ENCODE assay signal across 31 mouse cellular contexts in genomic region chr10:76683461-76683860, GRCm38 (mm10). TPM values are rescaled to one million over a fixed set of nuclear protein-coding genes. Genes with fewer than 3 reads are reported as not detected.
DNase-seq lines count a peak whose midpoint lies in the region; ATAC-seq lines count a peak whose summit lies in the region.
"Had no signal": no experiment of that assay in that cellular context is flagged by ENCODE, and none has a peak within 500 bp of the region (broad histone marks: within the 10 kb centered on the region; RNA-seq: fewer than 3 reads in every experiment).

No protein-coding gene starts in this region.

- 72% methylated on average over 7 of the region's 7 CpGs for WGBS in heart, embryonic 15.5 days
- WGBS in heart, embryonic 11.5 days (ENCODE audit: insufficient replicate concordance), result 60% methylated on average over 7 of the region's 7 CpGs
- 33% methylated on average over 7 of the region's 7 CpGs for WGBS in lung, embryonic 15.5 days
- 60% methylated on average over 7 of the region's 7 CpGs for WGBS in intestine, embryonic 16.5 days
- WGBS in stomach, embryonic 16.5 days, result 51% methylated on average over 7 of the region's 7 CpGs

- no peak overlapping the region for H3K9ac ChIP-seq in heart, embryonic 15.5 days
- no peak overlapping the region for H3K9ac ChIP-seq in heart, embryonic 11.5 days (ENCODE audit: low read depth, low read length)
- no peak overlapping the region for H3K9ac ChIP-seq in lung, embryonic 15.5 days
- 0 out of 2 replicates have a peak overlapping the region, but pooled peaks have one; percentile 38 for H3K9ac ChIP-seq in intestine, embryonic 16.5 days (ENCODE audit: low read depth, low read length)
- peak overlapping the region; percentile 12; the same call in 1 of the 2 replicates for H3K9ac ChIP-seq in stomach, embryonic 16.5 days (ENCODE audit: low read length)
- H3K9ac ChIP-seq: embryonic facial prominence, embryonic 12.5 days; hindbrain, embryonic 12.5 days; limb, embryonic 15.5 days; liver, embryonic 13.5 days had no signal

- no peak for DNase-seq in lung, postnatal 25 days (ENCODE audit: low spot score)
- no peak for DNase-seq in adrenal gland, adult 2 months
- DNase-seq: adrenal gland, adult 8-10 months; B cell, adult 2 months; cerebellum, adult 8-10 months; cerebellum, postnatal 36 days; gastrocnemius, adult 2 months; gastrocnemius, postnatal 36 days; heart, postnatal 36 days; kidney, adult 18-20 months; liver, embryonic 13.5 days; right cerebral cortex, postnatal 25 days had no signal

- no peak for ATAC-seq in heart, embryonic 15.5 days (replicated peaks; ENCODE audit: insufficient number of reproducible peaks, insufficient read depth, low FRiP score, low read depth)
- ATAC-seq in heart, embryonic 11.5 days (replicated peaks; ENCODE audit: insufficient number of reproducible peaks, low FRiP score, low TSS enrichment), result no peak
- ATAC-seq in lung, embryonic 15.5 days (ENCODE audit: borderline replicate concordance, extremely low read depth, low FRiP score, low TSS enrichment), result no peak
- ATAC-seq in intestine, embryonic 16.5 days, result no peak
- ATAC-seq in stomach, embryonic 16.5 days (ENCODE audit: insufficient read depth, low FRiP score), result no peak
- ATAC-seq: activated CD4-positive, CD25-positive, alpha-beta regulatory T cell, adult 4 months; forebrain, embryonic 16.5 days; hindbrain, postnatal 0 days; midbrain, embryonic 16.5 days had no signal

- H3K4me1 ChIP-seq in heart, embryonic 15.5 days (replicated peaks), result peaks cover 21% of the 10 kb centered on the region
- peaks cover 2% of the 10 kb centered on the region for H3K4me1 ChIP-seq in heart, embryonic 11.5 days (ENCODE audit: control insufficient read depth, insufficient read depth, low read length)
- H3K4me1 ChIP-seq in lung, embryonic 15.5 days, result peaks cover 43% of the 10 kb centered on the region
- peaks cover 21% of the 10 kb centered on the region for H3K4me1 ChIP-seq in intestine, embryonic 16.5 days (ENCODE audit: control insufficient read depth, insufficient read depth, low read length)
- H3K4me1 ChIP-seq in stomach, embryonic 16.5 days (ENCODE audit: control insufficient read depth, insufficient read depth, low read length), result peaks cover 26% of the 10 kb centered on the region
- H3K4me1 ChIP-seq: hindbrain, embryonic 12.5 days; liver, embryonic 13.5 days; midbrain, embryonic 10.5 days had no signal

- no peak overlapping the region for H3K4me3 ChIP-seq in heart, embryonic 15.5 days
- no peak overlapping the region for H3K4me3 ChIP-seq in heart, embryonic 11.5 days (ENCODE audit: low read depth, low read length)
- H3K4me3 ChIP-seq in lung, embryonic 15.5 days, result no peak overlapping the region
- H3K4me3 ChIP-seq in intestine, embryonic 16.5 days (ENCODE audit: low read length), result no peak overlapping the region
- H3K4me3 ChIP-seq in stomach, embryonic 16.5 days (replicated peaks; ENCODE audit: low read length), result no peak overlapping the region
- H3K4me3 ChIP-seq: embryonic facial prominence, embryonic 12.5 days; erythroblast, embryonic 14.5 days; gastrocnemius, adult 2 months; heart, adult 2 months; hindbrain, embryonic 12.5 days; limb, embryonic 10.5 days; limb, embryonic 15.5 days; liver, embryonic 13.5 days; midbrain, embryonic 10.5 days had no signal

- H3K27me3 ChIP-seq in heart, embryonic 15.5 days, result no peaks in the 10 kb centered on the region
- no peaks in the 10 kb centered on the region for H3K27me3 ChIP-seq in heart, embryonic 11.5 days (ENCODE audit: control insufficient read depth, insufficient read depth, low read length)
- no peaks in the 10 kb centered on the region for H3K27me3 ChIP-seq in lung, embryonic 15.5 days
- H3K27me3 ChIP-seq in intestine, embryonic 16.5 days (replicated peaks; ENCODE audit: control insufficient read depth, insufficient read depth, low read length), result no peaks in the 10 kb centered on the region
- no peaks in the 10 kb centered on the region for H3K27me3 ChIP-seq in stomach, embryonic 16.5 days (ENCODE audit: control insufficient read depth, insufficient read depth, low read length)
- H3K27me3 ChIP-seq: embryonic facial prominence, embryonic 12.5 days; hindbrain, embryonic 12.5 days; limb, embryonic 15.5 days; liver, embryonic 13.5 days had no signal

- H3K36me3 ChIP-seq in heart, embryonic 15.5 days, result no peaks in the 10 kb centered on the region
- H3K36me3 ChIP-seq in heart, embryonic 11.5 days (ENCODE audit: control insufficient read depth, insufficient read depth, low read length), result no peaks in the 10 kb centered on the region
- H3K36me3 ChIP-seq in lung, embryonic 15.5 days, result no peaks in the 10 kb centered on the region
- no peaks in the 10 kb centered on the region for H3K36me3 ChIP-seq in intestine, embryonic 16.5 days (ENCODE audit: control insufficient read depth, insufficient read depth, low read length)
- no peaks in the 10 kb centered on the region for H3K36me3 ChIP-seq in stomach, embryonic 16.5 days (ENCODE audit: control insufficient read depth, insufficient read depth, low read length)
- H3K36me3 ChIP-seq: embryonic facial prominence, embryonic 12.5 days; hindbrain, embryonic 12.5 days; limb, embryonic 10.5 days; limb, embryonic 15.5 days; liver, embryonic 13.5 days; midbrain, embryonic 10.5 days had no signal

- H3K4me2 ChIP-seq in heart, embryonic 15.5 days, result no peak overlapping the region
- H3K4me2 ChIP-seq in heart, embryonic 11.5 days, result no peak overlapping the region
- no peak overlapping the region; the same call in 1 of the 2 replicates for H3K4me2 ChIP-seq in lung, embryonic 15.5 days
- no peak overlapping the region for H3K4me2 ChIP-seq in intestine, embryonic 16.5 days (ENCODE audit: low read depth, low read length)
- H3K4me2 ChIP-seq in stomach, embryonic 16.5 days (ENCODE audit: low read depth, low read length), result no peak overlapping the region
- H3K4me2 ChIP-seq: embryonic facial prominence, embryonic 12.5 days; hindbrain, embryonic 12.5 days; limb, embryonic 15.5 days; liver, embryonic 13.5 days had no signal

- no peaks in the 10 kb centered on the region for H3K9me3 ChIP-seq in heart, embryonic 15.5 days (replicated peaks)
- H3K9me3 ChIP-seq in heart, embryonic 11.5 days (replicated peaks; ENCODE audit: control insufficient read depth, low read length), result no peaks in the 10 kb centered on the region
- H3K9me3 ChIP-seq in lung, embryonic 15.5 days, result no peaks in the 10 kb centered on the region
- no peaks in the 10 kb centered on the region for H3K9me3 ChIP-seq in intestine, embryonic 16.5 days (ENCODE audit: control insufficient read depth, low read length)
- H3K9me3 ChIP-seq in stomach, embryonic 16.5 days (replicated peaks; ENCODE audit: control insufficient read depth, low read length), result no peaks in the 10 kb centered on the region
- H3K9me3 ChIP-seq: embryonic facial prominence, embryonic 12.5 days; hindbrain, embryonic 12.5 days; limb, embryonic 10.5 days; limb, embryonic 15.5 days; liver, embryonic 13.5 days; midbrain, embryonic 10.5 days had no signal

- 0 out of 2 replicates have a peak overlapping the region, but pooled peaks have one; percentile 7 for H3K27ac ChIP-seq in heart, embryonic 15.5 days
- H3K27ac ChIP-seq in heart, embryonic 11.5 days (ENCODE audit: low read depth, low read length), result no peak overlapping the region
- H3K27ac ChIP-seq in lung, embryonic 15.5 days, result peak overlapping the region; percentile 82
- peak overlapping the region; percentile 52; the same call in 1 of the 2 replicates for H3K27ac ChIP-seq in intestine, embryonic 16.5 days (ENCODE audit: low read length)
- H3K27ac ChIP-seq in stomach, embryonic 16.5 days (ENCODE audit: low read length), result peak overlapping the region; percentile 61
- H3K27ac ChIP-seq: gastrocnemius, adult 2 months; heart, adult 2 months; hindbrain, embryonic 12.5 days; hindbrain, postnatal 0 days; kidney, postnatal 0 days; limb, embryonic 10.5 days; limb, embryonic 15.5 days; liver, embryonic 13.5 days; midbrain, embryonic 10.5 days had no signal

RNA-seq across cellular contexts. Expression of gene Col6a1, which starts 42.5 kb away (rescaled TPM):
- polyA plus RNA-seq in heart, embryonic 15.5 days (2015; fragmentation: Nextera tagmentation; extraction: Ambion mirVana), result 90.9 and 128 TPM in 2 replicates
- polyA plus RNA-seq in heart, embryonic 11.5 days (2014; fragmentation: Nextera tagmentation; extraction: Ambion mirVana), result 16.3 and 22.1 TPM in 2 replicates
- polyA plus RNA-seq in lung, embryonic 15.5 days (2015; fragmentation: Nextera tagmentation; extraction: Ambion mirVana), result 284 and 300 TPM in 2 replicates
- polyA plus RNA-seq in intestine, embryonic 16.5 days (2015; fragmentation: Nextera tagmentation; extraction: Ambion mirVana), result 327 and 341 TPM in 2 replicates
- 433 and 468 TPM in 2 replicates for polyA plus RNA-seq in stomach, embryonic 16.5 days (2015; fragmentation: Nextera tagmentation; extraction: Ambion mirVana)
- total RNA-seq in adrenal gland, adult 2 months (2021), result 100 to 1,000 TPM; 199 to 288 TPM
- 214 and 244 TPM in 2 replicates for polyA plus RNA-seq in adrenal gland, adult 2 months (2012; rRNA removed)
- total RNA-seq: megakaryocyte progenitor cell, adult 5-6 weeks; neutrophil, adult 5-6 weeks had no signal
- polyA plus RNA-seq: activated CD4-positive, CD25-positive, alpha-beta regulatory T cell, adult 4 months; erythroblast, embryonic 14.5 days had no signal

Comparison
In these comparisons a context has a peak if more than half of its experiments do, and no peak if none do; other contexts are left out.
1. H3K9ac ChIP-seq: peak in intestine, embryonic 16.5 days (single experiment) and stomach, embryonic 16.5 days (single experiment); none in heart, embryonic 15.5 days (single experiment), heart, embryonic 11.5 days (single experiment) and lung, embryonic 15.5 days (single experiment).